Mouse (Mus musculus) C2C12 (cell line): Measurements from ENCODE around the gene Tiam2. TPM values are rescaled to one million over a fixed set of nuclear protein-coding genes. Genes with fewer than 3 reads are reported as not detected.

Experiments
- H3K27me3 ChIP-seq: one replicate; pipeline ENCODE4 v1.6.1; 2011; ENCODE audit not compliant: control insufficient read depth, insufficient read depth, insufficient read length
- H3K36me3 ChIP-seq: one replicate; pipeline ENCODE4 v1.6.1; 2011; ENCODE audit not compliant: control insufficient read depth, insufficient read depth
- H3K4me3 ChIP-seq: one replicate; pipeline ENCODE4 v1.5.1; 2011; ENCODE audit warnings: mild to moderate bottlenecking, control low read depth; ENCODE audit not compliant: poor library complexity, insufficient read depth, severe bottlenecking
- H3K79me2 ChIP-seq: one replicate; pipeline ENCODE4 v1.6.1; 2011; ENCODE audit not compliant: control insufficient read depth, insufficient read depth
- H3K79me3 ChIP-seq: one replicate; pipeline ENCODE4 v1.6.1; 2011; ENCODE audit warnings: low read depth, control low read depth
- H3ac ChIP-seq: one replicate; pipeline ENCODE3; 2011; ENCODE audit warnings: low read depth; ENCODE audit not compliant: control insufficient read depth, insufficient read length
- CEBPB ChIP-seq: IDR thresholded peaks from one replicate; pipeline ENCODE4 v1.6.1; 2011; ENCODE audit warnings: low read depth, mild to moderate bottlenecking, control low read depth, moderate library complexity
- CTCF ChIP-seq: IDR thresholded peaks from one replicate; pipeline ENCODE4 v1.5.1; 2011; ENCODE audit not compliant: control insufficient read depth, insufficient read depth, insufficient read length
- FOSL1 ChIP-seq: IDR thresholded peaks from one replicate; pipeline ENCODE4 v1.8.0; 2011; ENCODE audit warnings: mild to moderate bottlenecking, low read length; ENCODE audit not compliant: poor library complexity, insufficient read depth, severe bottlenecking
- MAX ChIP-seq: IDR thresholded peaks from one replicate; pipeline ENCODE4 v1.6.1; 2011; ENCODE audit warnings: mild to moderate bottlenecking, control low read depth
- MYOD1 ChIP-seq: IDR thresholded peaks from one replicate; pipeline ENCODE4 v1.6.1; 2011; ENCODE audit warnings: low read depth; ENCODE audit not compliant: control insufficient read depth, insufficient read length
- MYOG ChIP-seq: IDR thresholded peaks from one replicate; pipeline ENCODE4 v1.6.1; 2011; ENCODE audit not compliant: control insufficient read depth, insufficient read length; ENCODE audit errors: extremely low read depth
- USF1 ChIP-seq: IDR thresholded peaks from one replicate; pipeline ENCODE4 v1.6.1; 2011; ENCODE audit warnings: low read depth, mild to moderate bottlenecking, control low read depth, moderate library complexity
- long read RNA-seq, 2 experiments: library from polyadenylated mRNA; unstranded; transcript quantifications; one replicate each; pipeline ENCODE4 v2.0.0; 2019 to 2020
- polyA plus RNA-seq: library from polyadenylated mRNA; unstranded; fragments of >200 nt; fragmentation: generic; extraction: Trizol; gene quantifications from one replicate; pipeline ENCODE4 v1.2.1, GENCODE M21; 2012; ENCODE audit warnings: missing spikeins

Tiam2 gene
- 28.3 TPM for polyA plus RNA-seq
- long read RNA-seq, experiment 1, partial matches to known transcripts: 4 of 7 reads
- long read RNA-seq, experiment 1, other reads (novel, unspliced or antisense): 3 of 7 reads
- long read RNA-seq, experiment 2, full-length matches to known transcripts: 44 of 81 reads
- long read RNA-seq, experiment 2, partial matches to known transcripts: 14 of 81 reads
- long read RNA-seq, experiment 2, other reads (novel, unspliced or antisense): 23 of 81 reads

GRCm38 (mm10) chr17:3326148-3326902 lies at the start of gene Tiam2:
Tiam2 (plus strand) TSS chr17:3326573.
- H3K79me3 ChIP-seq: peaks cover 48% of the 10 kb centered on the region
- TF ChIP-seq FOSL1: no peak
- no peak for TF ChIP-seq MAX
- TF ChIP-seq CEBPB: no peak
- TF ChIP-seq MYOD1: no peak
- no peak for TF ChIP-seq USF1
- no peak for TF ChIP-seq MYOG
- no peak for TF ChIP-seq CTCF
- peak within 1 kb of the TSS; percentile 86 for H3ac ChIP-seq
- peaks cover 27% of the 10 kb centered on the region for H3K36me3 ChIP-seq
- H3K79me2 ChIP-seq: peaks cover 50% of the 10 kb centered on the region
- H3K4me3 ChIP-seq: peak within 1 kb of the TSS; percentile 95
- no peaks in the 10 kb centered on the region for H3K27me3 ChIP-seq

- Histone ChIP-seq H3K79me3 (no peaks in the 10 kb centered on the region), H3K4me3 (no peak overlapping the region), H3K36me3 (no peaks in the 10 kb centered on the region), H3K27me3 (no peaks in the 10 kb centered on the region), H3ac (no peak overlapping the region), H3K79me2 (no peaks in the 10 kb centered on the region)
- no peak for TF ChIP-seq MAX
- no peak for TF ChIP-seq CEBPB
- TF ChIP-seq CTCF: no peak
- no peak for TF ChIP-seq MYOD1
- no peak for TF ChIP-seq FOSL1
- TF ChIP-seq USF1: no peak
These were observed 46.1 kb upstream of the Tiam2 start for GRCm38 (mm10) chr17:3280321-3280720.

GRCm38 (mm10) chr17:3281939-3282338 lies 44.4 kb upstream of the Tiam2 start:
- TF ChIP-seq MAX: no peak
- Histone ChIP-seq H3K4me3 (no peak overlapping the region), H3K36me3 (no peaks in the 10 kb centered on the region)

GRCm38 (mm10) chr17:3285030-3285671 lies 41.2 kb upstream of the Tiam2 start:
- H3K27me3 ChIP-seq: no peaks in the 10 kb centered on the region
- no peak overlapping the region for H3K4me3 ChIP-seq
- no peak for TF ChIP-seq USF1
- no peak for TF ChIP-seq CEBPB
- TF ChIP-seq MYOD1: no peak
- no peak for TF ChIP-seq CTCF
- no peak for TF ChIP-seq MYOG
- no peak for TF ChIP-seq FOSL1
- no peak for TF ChIP-seq MAX
- H3ac ChIP-seq: no peak overlapping the region
- H3K79me2 ChIP-seq: no peaks in the 10 kb centered on the region
- H3K36me3 ChIP-seq: no peaks in the 10 kb centered on the region
- H3K79me3 ChIP-seq: no peaks in the 10 kb centered on the region

More at GRCm38 (mm10) chr17:3281939-3282338, 44.4 kb upstream of the Tiam2 start:
- Histone ChIP-seq H3K79me3 (no peaks in the 10 kb centered on the region), H3K79me2 (no peaks in the 10 kb centered on the region), H3K27me3 (no peaks in the 10 kb centered on the region), H3ac (no peak overlapping the region)

GRCm38 (mm10) chr17:3286123-3286825 lies 40.1 kb upstream of the Tiam2 start:
- no peak overlapping the region for H3ac ChIP-seq
- H3K4me3 ChIP-seq: no peak overlapping the region
- no peaks in the 10 kb centered on the region for H3K36me3 ChIP-seq
- no peak for TF ChIP-seq CTCF
- no peak for TF ChIP-seq USF1
- TF ChIP-seq CEBPB: no peak
- no peak for TF ChIP-seq MYOD1
- no peaks in the 10 kb centered on the region for H3K27me3 ChIP-seq
- H3K79me3 ChIP-seq: no peaks in the 10 kb centered on the region
- H3K79me2 ChIP-seq: no peaks in the 10 kb centered on the region
